Mouse (Mus musculus) C2C12 (cell line): Measurements from ENCODE around the gene Vps11. TPM values are rescaled to one million over a fixed set of nuclear protein-coding genes. Genes with fewer than 3 reads are reported as not detected.
A peak's percentile ranks its signal among the peaks of the same experiment; 100 is the strongest.
"Not testable (repeated sequence)": the region's sequence is repeated elsewhere in the genome, so short reads cannot be mapped to it uniquely, and the experiment has no call there.

Source experiments
- H3K27me3 ChIP-seq: one replicate; pipeline ENCODE4 v1.6.1; 2011; ENCODE audit not compliant: control insufficient read depth, insufficient read depth, insufficient read length
- H3K36me3 ChIP-seq: one replicate; pipeline ENCODE4 v1.6.1; 2011; ENCODE audit not compliant: control insufficient read depth, insufficient read depth
- H3K4me3 ChIP-seq: one replicate; pipeline ENCODE4 v1.5.1; 2011; ENCODE audit warnings: mild to moderate bottlenecking, control low read depth; ENCODE audit not compliant: poor library complexity, insufficient read depth, severe bottlenecking
- H3K79me2 ChIP-seq: one replicate; pipeline ENCODE4 v1.6.1; 2011; ENCODE audit not compliant: control insufficient read depth, insufficient read depth
- H3K79me3 ChIP-seq: one replicate; pipeline ENCODE4 v1.6.1; 2011; ENCODE audit warnings: low read depth, control low read depth
- H3ac ChIP-seq: one replicate; pipeline ENCODE3; 2011; ENCODE audit warnings: low read depth; ENCODE audit not compliant: control insufficient read depth, insufficient read length
- CEBPB ChIP-seq: IDR thresholded peaks from one replicate; pipeline ENCODE4 v1.6.1; 2011; ENCODE audit warnings: low read depth, mild to moderate bottlenecking, control low read depth, moderate library complexity
- CTCF ChIP-seq: IDR thresholded peaks from one replicate; pipeline ENCODE4 v1.5.1; 2011; ENCODE audit not compliant: control insufficient read depth, insufficient read depth, insufficient read length
- FOSL1 ChIP-seq: IDR thresholded peaks from one replicate; pipeline ENCODE4 v1.8.0; 2011; ENCODE audit warnings: mild to moderate bottlenecking, low read length; ENCODE audit not compliant: poor library complexity, insufficient read depth, severe bottlenecking
- MAX ChIP-seq: IDR thresholded peaks from one replicate; pipeline ENCODE4 v1.6.1; 2011; ENCODE audit warnings: mild to moderate bottlenecking, control low read depth
- MYOD1 ChIP-seq: IDR thresholded peaks from one replicate; pipeline ENCODE4 v1.6.1; 2011; ENCODE audit warnings: low read depth; ENCODE audit not compliant: control insufficient read depth, insufficient read length
- MYOG ChIP-seq: IDR thresholded peaks from one replicate; pipeline ENCODE4 v1.6.1; 2011; ENCODE audit not compliant: control insufficient read depth, insufficient read length; ENCODE audit errors: extremely low read depth
- USF1 ChIP-seq: IDR thresholded peaks from one replicate; pipeline ENCODE4 v1.6.1; 2011; ENCODE audit warnings: low read depth, mild to moderate bottlenecking, control low read depth, moderate library complexity
- polyA plus RNA-seq: library from polyadenylated mRNA; unstranded; fragments of >200 nt; fragmentation: generic; extraction: Trizol; gene quantifications from one replicate; pipeline ENCODE4 v1.2.1, GENCODE M21; 2012; ENCODE audit warnings: missing spikeins

Vps11 gene
- polyA plus RNA-seq, 1 experiment, result 26.1 TPM

- Histone ChIP-seq H3K27me3 (no peaks in the 10 kb centered on the region), H3K36me3 (peaks cover 47% of the 10 kb centered on the region), H3K79me2 (peaks cover 18% of the 10 kb centered on the region), H3ac (peak overlapping the region; percentile 25), H3K4me3 (peak overlapping the region; percentile 56), H3K79me3 (peaks cover 10% of the 10 kb centered on the region)
- TF ChIP-seq MAX (no peak), USF1 (no peak), CTCF (no peak), FOSL1 (no peak), CEBPB (no peak), MYOD1 (no peak), MYOG (no peak)
These were observed 33.5 kb downstream of the Vps11 start for GRCm38 (mm10) chr9:44327926-44328325.

- H3K79me3 ChIP-seq, result peaks cover 10% of the 10 kb centered on the region
- H3ac ChIP-seq, result peak overlapping the region; percentile 89
- no peaks in the 10 kb centered on the region for H3K27me3 ChIP-seq
- H3K4me3 ChIP-seq, result peak overlapping the region; percentile 56
- H3K36me3 ChIP-seq, result peaks cover 40% of the 10 kb centered on the region
- H3K79me2 ChIP-seq, result peaks cover 18% of the 10 kb centered on the region
- TF ChIP-seq USF1 (no peak), CTCF (no peak), CEBPB (no peak), FOSL1 (no peak), MAX (no peak), MYOG (no peak), MYOD1 (no peak)
These were observed 34.3 kb downstream of the Vps11 start for GRCm38 (mm10) chr9:44327064-44327711.

- TF ChIP-seq CTCF, result no peak
- no peak for TF ChIP-seq MYOG
- TF ChIP-seq CEBPB, result peak; percentile 83
- TF ChIP-seq MAX, result peak; percentile 95
- TF ChIP-seq MYOD1, result no peak
- no peak for TF ChIP-seq FOSL1
- TF ChIP-seq USF1, result peak; percentile 94
- Histone ChIP-seq H3K79me3 (peaks cover 10% of the 10 kb centered on the region), H3ac (peak overlapping the region; percentile 89), H3K4me3 (peak overlapping the region; percentile 56), H3K27me3 (no peaks in the 10 kb centered on the region), H3K36me3 (peaks cover 34% of the 10 kb centered on the region), H3K79me2 (peaks cover 18% of the 10 kb centered on the region)
These were observed 35.0 kb downstream of the Vps11 start for GRCm38 (mm10) chr9:44326371-44327063.

- Histone ChIP-seq H3K79me2 (peaks cover 18% of the 10 kb centered on the region), H3K4me3 (peak within 1 kb of the TSS; percentile 56), H3K27me3 (no peaks in the 10 kb centered on the region), H3ac (peak within 1 kb of the TSS; percentile 89), H3K79me3 (peaks cover 10% of the 10 kb centered on the region), H3K36me3 (peaks cover 27% of the 10 kb centered on the region)
- no peak for TF ChIP-seq MYOD1
- no peak for TF ChIP-seq MYOG
- no peak for TF ChIP-seq CEBPB
- no peak for TF ChIP-seq MAX
- no peak for TF ChIP-seq USF1
- TF ChIP-seq CTCF, result no peak
- TF ChIP-seq FOSL1, result no peak
These were observed 35.6 kb downstream of the Vps11 start, which contains the start of gene Dpagt1 for GRCm38 (mm10) chr9:44325768-44326370. TSS of gene Dpagt1 (plus strand) at chr9:44326019.

GRCm38 (mm10) chr9:44325032-44325767 is 36.3 kb downstream of the Vps11 start:
- Histone ChIP-seq H3K79me3 (peaks cover 10% of the 10 kb centered on the region), H3K79me2 (peaks cover 18% of the 10 kb centered on the region), H3K36me3 (peaks cover 21% of the 10 kb centered on the region)
- H3K27me3 ChIP-seq, H3K4me3 ChIP-seq, H3ac ChIP-seq: not testable (repeated sequence)
